Comparison of ENCODE assay signal across 25 mouse cellular contexts in genomic region chr11:64470689-64471088, GRCm38 (mm10). TPM values are rescaled to one million over a fixed set of nuclear protein-coding genes. Genes with fewer than 3 reads are reported as not detected.
DNase-seq lines count a peak whose midpoint lies in the region; ATAC-seq and TF ChIP-seq lines count a peak whose summit lies in the region.
"Had no signal": no experiment of that assay in that cellular context is flagged by ENCODE, and none has a peak within 500 bp of the region (broad histone marks: within the 10 kb centered on the region; RNA-seq: fewer than 3 reads in every experiment).

No protein-coding gene starts in this region.

- H3K4me3 ChIP-seq in liver, postnatal 0 days (ENCODE audit: low read depth, low read length) = no peak overlapping the region
- H3K4me3 ChIP-seq in gastrocnemius, adult 2 months = no peak overlapping the region
- H3K4me3 ChIP-seq: embryonic facial prominence, embryonic 13.5 days; forebrain, embryonic 12.5 days; heart, embryonic 10.5 days; hindbrain, embryonic 12.5 days had no signal

- H3K4me2 ChIP-seq in liver, postnatal 0 days (ENCODE audit: low read depth, low read length) = no peak overlapping the region
- H3K4me2 ChIP-seq: embryonic facial prominence, embryonic 13.5 days; forebrain, embryonic 12.5 days; hindbrain, embryonic 12.5 days had no signal

- intact Hi-C loops in gastrocnemius, adult 2 months (cut with DNase I) = no loop called here

- no peak for TF ChIP-seq EP300 in liver, postnatal 0 days (IDR thresholded peaks at IDR 0.05; ENCODE audit: low read depth)

- ATAC-seq in liver, postnatal 0 days = no peak
- ATAC-seq: activated CD4-positive, CD25-positive, alpha-beta regulatory T cell, adult 4 months; CD4-positive, CD25-positive, alpha-beta regulatory T cell, adult 4 months; forebrain, postnatal 0 days; hindbrain, embryonic 16.5 days had no signal

- TF ChIP-seq CTCF in liver, postnatal 0 days (IDR thresholded peaks at IDR 0.05; ENCODE audit: low read depth) = no peak
- no peak for TF ChIP-seq CTCF in gastrocnemius, adult 2 months (IDR thresholded peaks at IDR 0.05)

- H3K27me3 ChIP-seq in liver, postnatal 0 days (ENCODE audit: insufficient read depth, low read length) = no peaks in the 10 kb centered on the region
- H3K27me3 ChIP-seq: embryonic facial prominence, embryonic 13.5 days; forebrain, embryonic 12.5 days; hindbrain, embryonic 12.5 days had no signal

- DNase-seq in liver = peak; percentile 30
- no peak for DNase-seq in liver, postnatal 0 days
- DNase-seq in R1 (ENCODE audit: low read depth, low spot score) = peak; percentile 60
- DNase-seq in c-Kit-positive CD71-positive TER-119-negative erythroid progenitor cells, embryonic 14.5 days (ENCODE audit: low read depth) = peak; percentile 15
- no peak for DNase-seq in gastrocnemius, postnatal 25 days
- no peak for DNase-seq in cerebellum, adult 9-10 months
- DNase-seq in gastrocnemius, adult 2 months = no peak
- DNase-seq: adrenal gland, postnatal 14 days; B cell, adult 2 months; cerebellum, adult 11-12 months; cerebellum, adult 9-11 months; cerebellum, postnatal 36 days; forebrain, postnatal 0 days; heart, adult 18-20 months; heart, postnatal 10 days; heart, postnatal 4 days had no signal

- no peak overlapping the region for H3K27ac ChIP-seq in liver, postnatal 0 days (ENCODE audit: low read depth)
- H3K27ac ChIP-seq in gastrocnemius, adult 2 months = no peak overlapping the region
- H3K27ac ChIP-seq: embryonic facial prominence, embryonic 13.5 days; forebrain, embryonic 12.5 days; heart, embryonic 10.5 days; hindbrain, embryonic 12.5 days had no signal

- H3K36me3 ChIP-seq in liver, postnatal 0 days (replicated peaks; ENCODE audit: insufficient read depth, low read length) = no peaks in the 10 kb centered on the region
- H3K36me3 ChIP-seq: embryonic facial prominence, embryonic 13.5 days; forebrain, embryonic 12.5 days; heart, embryonic 10.5 days; hindbrain, embryonic 12.5 days had no signal

- H3K9me3 ChIP-seq in liver, postnatal 0 days (ENCODE audit: low read length) = no peaks in the 10 kb centered on the region
- H3K9me3 ChIP-seq: embryonic facial prominence, embryonic 13.5 days; forebrain, embryonic 12.5 days; heart, embryonic 10.5 days; hindbrain, embryonic 12.5 days had no signal

- H3K4me1 ChIP-seq in liver, postnatal 0 days (ENCODE audit: insufficient read depth) = no peaks in the 10 kb centered on the region
- H3K4me1 ChIP-seq: forebrain, embryonic 12.5 days; hindbrain, embryonic 12.5 days had no signal

- no peak overlapping the region for H3K9ac ChIP-seq in liver, postnatal 0 days (replicated peaks)
- H3K9ac ChIP-seq: embryonic facial prominence, embryonic 13.5 days; forebrain, embryonic 12.5 days; forebrain, postnatal 0 days; hindbrain, embryonic 12.5 days had no signal

RNA-seq across cellular contexts. Expression of gene F930015N05Rik, which starts 34.2 kb away (rescaled TPM):
- polyA plus RNA-seq in liver, postnatal 0 days (2015; fragmentation: Nextera tagmentation; extraction: Ambion mirVana) = 0.08 and 0.09 TPM in 2 replicates
- not detected for total RNA-seq in gastrocnemius, postnatal 25 days (2021)
- total RNA-seq in gastrocnemius, adult 2 months (2021) = not detected
- total RNA-seq: adrenal gland, adult 18-20 months; adrenal gland, postnatal 14 days; forebrain, postnatal 0 days; gastrocnemius, adult 8-10 months; heart, adult 18-20 months; heart, postnatal 4 days had no signal
- polyA plus RNA-seq: activated CD4-positive, CD25-positive, alpha-beta regulatory T cell, adult 4 months; CD4-positive, CD25-positive, alpha-beta regulatory T cell, adult 4 months had no signal

RNA-seq across cellular contexts. Expression of gene Hs3st3a1, which starts 35.6 kb away (rescaled TPM):
- 0.12 and 0.18 TPM in 2 replicates for polyA plus RNA-seq in liver, postnatal 0 days (2015; fragmentation: Nextera tagmentation; extraction: Ambion mirVana)
- total RNA-seq in gastrocnemius, postnatal 25 days (2021) = under 1 TPM; 0.21 to 0.49 TPM
- under 1 TPM; 0.13 to 0.25 TPM for total RNA-seq in gastrocnemius, adult 2 months (2021)
- polyA plus RNA-seq: activated CD4-positive, CD25-positive, alpha-beta regulatory T cell, adult 4 months; CD4-positive, CD25-positive, alpha-beta regulatory T cell, adult 4 months had no signal

Comparison
In these comparisons a context has a peak if more than half of its experiments do, and no peak if none do; other contexts are left out.
1. DNase-seq: peak in liver (single experiment), R1 (single experiment) and c-Kit-positive CD71-positive TER-119-negative erythroid progenitor cells, embryonic 14.5 days (single experiment); none in liver, postnatal 0 days (single experiment), gastrocnemius, postnatal 25 days (single experiment), cerebellum, adult 9-10 months (single experiment) and gastrocnemius, adult 2 months (single experiment).